Mouse (Mus musculus): ENCODE measurements around the gene Ppp1r2. TPM values are rescaled to one million over a fixed set of nuclear protein-coding genes. Genes with fewer than 3 reads are reported as not detected.

Gene Ppp1r2
- polyA plus RNA-seq, 1 experiment = 67.2 TPM

- WGBS = 90% methylated on average over 11 of the region's 11 CpGs
- no peak for DNase-seq
- no peak for TF ChIP-seq POLR2A (IDR thresholded peaks at IDR 0.05; ENCODE audit: borderline replicate concordance, insufficient read depth, low read length)
- TF ChIP-seq CTCF (IDR thresholded peaks at IDR 0.05; ENCODE audit: borderline replicate concordance, insufficient read depth, low read depth, low read length) = no peak
- no peak overlapping the region for H3K4me3 ChIP-seq (replicated peaks; ENCODE audit: insufficient read depth, low read depth, low read length)
- H3K27me3 ChIP-seq (ENCODE audit: control insufficient read depth, insufficient read depth, low read length) = no peaks in the 10 kb centered on the region
- no peaks in the 10 kb centered on the region for H3K4me1 ChIP-seq (ENCODE audit: control insufficient read depth, insufficient read depth, low read length)
- H3K27ac ChIP-seq (ENCODE audit: insufficient read depth, low read length) = no peak overlapping the region
These were observed 11.9 kb upstream of the Ppp1r2 start for GRCm38 (mm10) chr16:31286801-31287488.

GRCm38 (mm10) chr16:31281981-31282380, 6.9 kb upstream of the Ppp1r2 start:
- no peak overlapping the region for H3K4me3 ChIP-seq (replicated peaks; ENCODE audit: insufficient read depth, low read depth, low read length)
- peak in 1 of 2 experiments; percentile 25 for DNase-seq
- TF ChIP-seq CTCF (IDR thresholded peaks at IDR 0.05; ENCODE audit: borderline replicate concordance, insufficient read depth, low read depth, low read length) (no peak), POLR2A (IDR thresholded peaks at IDR 0.05; ENCODE audit: borderline replicate concordance, insufficient read depth, low read length) (no peak)
- WGBS = 35% methylated on average over 2 of the region's 2 CpGs
- H3K27ac ChIP-seq (ENCODE audit: insufficient read depth, low read length) = no peak overlapping the region
- H3K4me1 ChIP-seq (ENCODE audit: control insufficient read depth, insufficient read depth, low read length) = no peaks in the 10 kb centered on the region
- H3K27me3 ChIP-seq (ENCODE audit: control insufficient read depth, insufficient read depth, low read length) = no peaks in the 10 kb centered on the region

GRCm38 (mm10) chr16:31280176-31280575, 5.1 kb upstream of the Ppp1r2 start:
- no peak for DNase-seq
- H3K27me3 ChIP-seq (ENCODE audit: control insufficient read depth, insufficient read depth, low read length) = no peaks in the 10 kb centered on the region

GRCm38 (mm10) chr16:31278581-31278980, 3.5 kb upstream of the Ppp1r2 start:
- no peak overlapping the region for H3K27ac ChIP-seq (ENCODE audit: insufficient read depth, low read length)
- TF ChIP-seq CTCF (IDR thresholded peaks at IDR 0.05; ENCODE audit: borderline replicate concordance, insufficient read depth, low read depth, low read length) (no peak), POLR2A (IDR thresholded peaks at IDR 0.05; ENCODE audit: borderline replicate concordance, insufficient read depth, low read length) (no peak)
- H3K4me1 ChIP-seq (ENCODE audit: control insufficient read depth, insufficient read depth, low read length) = no peaks in the 10 kb centered on the region
- H3K27me3 ChIP-seq (ENCODE audit: control insufficient read depth, insufficient read depth, low read length) = no peaks in the 10 kb centered on the region
- no peak for DNase-seq
- H3K4me3 ChIP-seq (replicated peaks; ENCODE audit: insufficient read depth, low read depth, low read length) = no peak overlapping the region
- WGBS = 93% methylated on average over 6 of the region's 6 CpGs

More at GRCm38 (mm10) chr16:31280176-31280575, 5.1 kb upstream of the Ppp1r2 start:
- no peak overlapping the region for H3K4me3 ChIP-seq (replicated peaks; ENCODE audit: insufficient read depth, low read depth, low read length)
- no peak overlapping the region for H3K27ac ChIP-seq (ENCODE audit: insufficient read depth, low read length)
- H3K4me1 ChIP-seq (ENCODE audit: control insufficient read depth, insufficient read depth, low read length) = no peaks in the 10 kb centered on the region
- TF ChIP-seq POLR2A (IDR thresholded peaks at IDR 0.05; ENCODE audit: borderline replicate concordance, insufficient read depth, low read length) = no peak
- no peak for TF ChIP-seq CTCF (IDR thresholded peaks at IDR 0.05; ENCODE audit: borderline replicate concordance, insufficient read depth, low read depth, low read length)
- 93% methylated on average over 4 of the region's 4 CpGs for WGBS

GRCm38 (mm10) chr16:31278081-31278480, 3.0 kb upstream of the Ppp1r2 start:
- no peak for DNase-seq
- 85% methylated on average over 2 of the region's 2 CpGs for WGBS
- TF ChIP-seq POLR2A (IDR thresholded peaks at IDR 0.05; ENCODE audit: borderline replicate concordance, insufficient read depth, low read length) (no peak), CTCF (IDR thresholded peaks at IDR 0.05; ENCODE audit: borderline replicate concordance, insufficient read depth, low read depth, low read length) (no peak)

GRCm38 (mm10) chr16:31276962-31277361, 1.9 kb upstream of the Ppp1r2 start:
- DNase-seq = no peak
- Histone ChIP-seq H3K27ac (ENCODE audit: insufficient read depth, low read length) (no peak overlapping the region), H3K4me3 (replicated peaks; ENCODE audit: insufficient read depth, low read depth, low read length) (no peak overlapping the region), H3K27me3 (ENCODE audit: control insufficient read depth, insufficient read depth, low read length) (no peaks in the 10 kb centered on the region), H3K4me1 (ENCODE audit: control insufficient read depth, insufficient read depth, low read length) (peaks cover 7% of the 10 kb centered on the region; the same call in 1 of the 2 replicates)
- 51% methylated on average over 7 of the region's 7 CpGs for WGBS
- TF ChIP-seq CTCF (IDR thresholded peaks at IDR 0.05; ENCODE audit: borderline replicate concordance, insufficient read depth, low read depth, low read length) = no peak

More at GRCm38 (mm10) chr16:31278081-31278480, 3.0 kb upstream of the Ppp1r2 start:
- no peak overlapping the region for H3K4me3 ChIP-seq (replicated peaks; ENCODE audit: insufficient read depth, low read depth, low read length)
- H3K27me3 ChIP-seq (ENCODE audit: control insufficient read depth, insufficient read depth, low read length) = no peaks in the 10 kb centered on the region
- H3K27ac ChIP-seq (ENCODE audit: insufficient read depth, low read length) = no peak overlapping the region
- peaks cover 3% of the 10 kb centered on the region; the same call in 1 of the 2 replicates for H3K4me1 ChIP-seq (ENCODE audit: control insufficient read depth, insufficient read depth, low read length)

GRCm38 (mm10) chr16:31276539-31276938, 1.5 kb upstream of the Ppp1r2 start:
- Histone ChIP-seq H3K4me1 (ENCODE audit: control insufficient read depth, insufficient read depth, low read length) (peaks cover 7% of the 10 kb centered on the region; the same call in 1 of the 2 replicates), H3K27ac (ENCODE audit: insufficient read depth, low read length) (0 out of 2 replicates have a peak overlapping the region, but pooled peaks have one; percentile 12), H3K27me3 (ENCODE audit: control insufficient read depth, insufficient read depth, low read length) (no peaks in the 10 kb centered on the region), H3K4me3 (replicated peaks; ENCODE audit: insufficient read depth, low read depth, low read length) (no peak overlapping the region)
- WGBS = 8% methylated on average over 7 of the region's 7 CpGs
- TF ChIP-seq CTCF (IDR thresholded peaks at IDR 0.05; ENCODE audit: borderline replicate concordance, insufficient read depth, low read depth, low read length) (no peak), POLR2A (IDR thresholded peaks at IDR 0.05; ENCODE audit: borderline replicate concordance, insufficient read depth, low read length) (no peak)
- DNase-seq = peak; percentile 62 to 74

GRCm38 (mm10) chr16:31274084-31274483, 993 bp downstream of the Ppp1r2 start:
- Histone ChIP-seq H3K4me1 (ENCODE audit: control insufficient read depth, insufficient read depth, low read length) (peaks cover 7% of the 10 kb centered on the region; the same call in 1 of the 2 replicates), H3K27ac (ENCODE audit: insufficient read depth, low read length) (no peak overlapping the region), H3K4me3 (replicated peaks; ENCODE audit: insufficient read depth, low read depth, low read length) (peak overlapping the region; percentile 72), H3K27me3 (ENCODE audit: control insufficient read depth, insufficient read depth, low read length) (no peaks in the 10 kb centered on the region)
- 2% methylated on average over 6 of the region's 6 CpGs for WGBS
- no peak for DNase-seq
- TF ChIP-seq CTCF (IDR thresholded peaks at IDR 0.05; ENCODE audit: borderline replicate concordance, insufficient read depth, low read depth, low read length) = no peak
- no peak for TF ChIP-seq POLR2A (IDR thresholded peaks at IDR 0.05; ENCODE audit: borderline replicate concordance, insufficient read depth, low read length)

Measured in cerebellum, adult 2 months (tissue).